Mouse (Mus musculus): ENCODE data around the gene Dusp13. TPM values are rescaled to one million over a fixed set of nuclear protein-coding genes. Genes with fewer than 3 reads are reported as not detected.

Dusp13 gene
- 0.26 TPM in 1 of 2 replicates, not detected in the other for polyA plus RNA-seq (2015; fragmentation: Nextera tagmentation; extraction: Ambion mirVana)

- under 1% methylated on average over 26 of the region's 26 CpGs for WGBS
- no peak for TF ChIP-seq CTCF (IDR thresholded peaks at IDR 0.05; ENCODE audit: low read depth)
- H3K27ac ChIP-seq: peak within 1 kb of the TSS; percentile 93
- peak within 1 kb of the TSS; percentile 93 for H3K9ac ChIP-seq (ENCODE audit: low read depth, low read length)
- no peaks in the 10 kb centered on the region for H3K9me3 ChIP-seq (replicated peaks; ENCODE audit: low read length)
- H3K4me1 ChIP-seq (replicated peaks; ENCODE audit: insufficient read depth, low read length): peaks cover 13% of the 10 kb centered on the region
- H3K36me3 ChIP-seq (ENCODE audit: insufficient read depth, low read length): no peaks in the 10 kb centered on the region
- H3K27me3 ChIP-seq (ENCODE audit: insufficient read depth, low read length): no peaks in the 10 kb centered on the region
- peak; percentile 78 for ATAC-seq (replicated peaks; ENCODE audit: low FRiP score, low read depth)
- H3K4me2 ChIP-seq (ENCODE audit: low read length): peak within 1 kb of the TSS; percentile 80
- peak within 1 kb of the TSS; percentile 100 for H3K4me3 ChIP-seq (replicated peaks; ENCODE audit: low read depth, low read length)
- DNase-seq (ENCODE audit: low spot score): peak; percentile 89
Measured at GRCm38 (mm10) chr14:21750881-21751542, at the start of gene Dusp13. TSS of gene Dusp13 (minus strand) at chr14:21751181.

- no peak for ATAC-seq (replicated peaks; ENCODE audit: low FRiP score, low read depth)
- Histone ChIP-seq H3K4me1 (replicated peaks; ENCODE audit: insufficient read depth, low read length) (no peaks in the 10 kb centered on the region), H3K4me2 (ENCODE audit: low read length) (no peak overlapping the region), H3K36me3 (ENCODE audit: insufficient read depth, low read length) (no peaks in the 10 kb centered on the region), H3K27ac (no peak overlapping the region), H3K27me3 (ENCODE audit: insufficient read depth, low read length) (no peaks in the 10 kb centered on the region), H3K9ac (ENCODE audit: low read depth, low read length) (no peak overlapping the region), H3K4me3 (replicated peaks; ENCODE audit: low read depth, low read length) (no peak overlapping the region), H3K9me3 (replicated peaks; ENCODE audit: low read length) (no peaks in the 10 kb centered on the region)
- no peak for DNase-seq (ENCODE audit: low spot score)
- 94% methylated on average over 4 of the region's 4 CpGs for WGBS
- no peak for TF ChIP-seq CTCF (IDR thresholded peaks at IDR 0.05; ENCODE audit: low read depth)
Measured at GRCm38 (mm10) chr14:21800641-21801040, 49.7 kb upstream of the Dusp13 start.

- Histone ChIP-seq H3K27me3 (ENCODE audit: insufficient read depth, low read length) (no peaks in the 10 kb centered on the region), H3K4me1 (replicated peaks; ENCODE audit: insufficient read depth, low read length) (no peaks in the 10 kb centered on the region)
- no peak for DNase-seq (ENCODE audit: low spot score)
Measured at GRCm38 (mm10) chr14:21792250-21792649, 41.3 kb upstream of the Dusp13 start.

GRCm38 (mm10) chr14:21791722-21792121, 40.7 kb upstream of the Dusp13 start:
- WGBS: 89% methylated on average over 4 of the region's 4 CpGs

More at GRCm38 (mm10) chr14:21792250-21792649, 41.3 kb upstream of the Dusp13 start:
- ATAC-seq (replicated peaks; ENCODE audit: low FRiP score, low read depth): no peak
- TF ChIP-seq CTCF (IDR thresholded peaks at IDR 0.05; ENCODE audit: low read depth): no peak
- no peaks in the 10 kb centered on the region for H3K9me3 ChIP-seq (replicated peaks; ENCODE audit: low read length)
- peaks cover 4% of the 10 kb centered on the region; the same call in 1 of the 2 replicates for H3K36me3 ChIP-seq (ENCODE audit: insufficient read depth, low read length)
- H3K4me2 ChIP-seq (ENCODE audit: low read length): no peak overlapping the region
- no peak overlapping the region for H3K27ac ChIP-seq
- H3K9ac ChIP-seq (ENCODE audit: low read depth, low read length): no peak overlapping the region
- WGBS: 93% methylated on average over 6 of the region's 6 CpGs
- no peak overlapping the region for H3K4me3 ChIP-seq (replicated peaks; ENCODE audit: low read depth, low read length)

GRCm38 (mm10) chr14:21790585-21791251, 39.7 kb upstream of the Dusp13 start:
- no peak for TF ChIP-seq CTCF (IDR thresholded peaks at IDR 0.05; ENCODE audit: low read depth)
- Histone ChIP-seq H3K4me1 (replicated peaks; ENCODE audit: insufficient read depth, low read length) (no peaks in the 10 kb centered on the region), H3K4me3 (replicated peaks; ENCODE audit: low read depth, low read length) (no peak overlapping the region), H3K36me3 (ENCODE audit: insufficient read depth, low read length) (peaks cover 4% of the 10 kb centered on the region; the same call in 1 of the 2 replicates), H3K27ac (no peak overlapping the region), H3K4me2 (ENCODE audit: low read length) (no peak overlapping the region), H3K9me3 (replicated peaks; ENCODE audit: low read length) (no peaks in the 10 kb centered on the region), H3K27me3 (ENCODE audit: insufficient read depth, low read length) (no peaks in the 10 kb centered on the region), H3K9ac (ENCODE audit: low read depth, low read length) (no peak overlapping the region)
- WGBS: 82% methylated on average over 9 of the region's 9 CpGs
- no peak for ATAC-seq (replicated peaks; ENCODE audit: low FRiP score, low read depth)
- DNase-seq (ENCODE audit: low spot score): no peak

More at GRCm38 (mm10) chr14:21791722-21792121, 40.7 kb upstream of the Dusp13 start:
- peaks cover 4% of the 10 kb centered on the region; the same call in 1 of the 2 replicates for H3K36me3 ChIP-seq (ENCODE audit: insufficient read depth, low read length)
- no peak overlapping the region for H3K4me2 ChIP-seq (ENCODE audit: low read length)
- DNase-seq (ENCODE audit: low spot score) (no peak), ATAC-seq (replicated peaks; ENCODE audit: low FRiP score, low read depth) (no peak)
- no peaks in the 10 kb centered on the region for H3K4me1 ChIP-seq (replicated peaks; ENCODE audit: insufficient read depth, low read length)
- H3K27me3 ChIP-seq (ENCODE audit: insufficient read depth, low read length): no peaks in the 10 kb centered on the region
- no peak overlapping the region for H3K27ac ChIP-seq
- TF ChIP-seq CTCF (IDR thresholded peaks at IDR 0.05; ENCODE audit: low read depth): no peak
- H3K4me3 ChIP-seq (replicated peaks; ENCODE audit: low read depth, low read length): no peak overlapping the region
- H3K9me3 ChIP-seq (replicated peaks; ENCODE audit: low read length): no peaks in the 10 kb centered on the region
- no peak overlapping the region for H3K9ac ChIP-seq (ENCODE audit: low read depth, low read length)

- Histone ChIP-seq H3K4me2 (ENCODE audit: low read length) (no peak overlapping the region), H3K9ac (ENCODE audit: low read depth, low read length) (no peak overlapping the region), H3K27me3 (ENCODE audit: insufficient read depth, low read length) (no peaks in the 10 kb centered on the region), H3K36me3 (ENCODE audit: insufficient read depth, low read length) (peaks cover 5% of the 10 kb centered on the region), H3K9me3 (replicated peaks; ENCODE audit: low read length) (no peaks in the 10 kb centered on the region), H3K4me1 (replicated peaks; ENCODE audit: insufficient read depth, low read length) (no peaks in the 10 kb centered on the region), H3K27ac (no peak overlapping the region), H3K4me3 (replicated peaks; ENCODE audit: low read depth, low read length) (no peak overlapping the region)
- ATAC-seq (replicated peaks; ENCODE audit: low FRiP score, low read depth) (no peak), DNase-seq (ENCODE audit: low spot score) (no peak)
- WGBS: 85% methylated on average over 5 of the region's 5 CpGs
- TF ChIP-seq CTCF (IDR thresholded peaks at IDR 0.05; ENCODE audit: low read depth): no peak
Measured at GRCm38 (mm10) chr14:21788121-21788520, 37.1 kb upstream of the Dusp13 start.
